Mouse (Mus musculus) embryonic fibroblast, embryonic 13.5 days (primary cell): ENCODE measurements around the gene Ccl6. TPM values are rescaled to one million over a fixed set of nuclear protein-coding genes. Genes with fewer than 3 reads are reported as not detected.

Source experiments
- H3K27ac ChIP-seq: 2 replicates; pipeline ENCODE4 v1.5.1; 2012; ENCODE audit warnings: low read length, control low read depth, inconsistent platforms; ENCODE audit not compliant: insufficient read depth
- H3K4me1 ChIP-seq: 2 replicates; pipeline ENCODE4 v1.6.1; 2011; ENCODE audit warnings: low read length; ENCODE audit not compliant: control insufficient read depth, insufficient read depth
- H3K4me3 ChIP-seq: 2 replicates; pipeline ENCODE4 v1.5.1; 2011; ENCODE audit warnings: mild to moderate bottlenecking, control low read depth, low read length; ENCODE audit not compliant: insufficient read depth
- CTCF ChIP-seq: IDR thresholded peaks from 2 replicates; pipeline ENCODE4 v1.5.1; 2011; ENCODE audit warnings: mild to moderate bottlenecking, control low read depth, low read length, moderate library complexity, borderline replicate concordance; ENCODE audit not compliant: insufficient read depth
- POLR2A ChIP-seq: IDR thresholded peaks from 2 replicates; pipeline ENCODE4 v1.6.1; 2011; ENCODE audit warnings: low read depth, mild to moderate bottlenecking, control low read depth, low read length, moderate library complexity
- polyA plus RNA-seq: library from polyadenylated mRNA; stranded (reverse); fragments of >200 nt; gene quantifications from 2 replicates; pipeline ENCODE4 v1.2.4, GENCODE M21; 2011; ENCODE audit warnings: low read depth; ENCODE audit not compliant: missing spikeins, insufficient read length

The Ccl6 gene
- polyA plus RNA-seq, 1 experiment: 0.91 TPM

DNA sequence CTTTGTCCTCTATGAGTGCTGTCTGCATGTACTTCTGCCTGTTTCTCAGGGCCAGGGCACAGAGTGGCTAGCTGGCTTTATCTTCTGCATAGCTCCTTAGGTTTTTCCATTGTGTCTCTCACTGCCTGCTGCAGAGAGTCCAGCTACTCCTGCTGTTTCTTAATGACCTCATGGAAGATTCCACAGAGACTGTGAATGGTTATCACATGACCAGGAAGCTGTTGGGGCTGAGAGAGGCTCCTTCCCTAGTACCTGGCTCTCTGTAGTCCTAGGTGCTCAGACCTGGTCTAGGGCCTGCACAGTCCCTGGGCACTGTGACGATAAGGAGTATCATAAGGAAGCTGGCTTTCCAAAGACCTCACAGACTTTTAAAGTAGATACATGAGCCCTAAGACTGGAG, 37.7 kb upstream of the Ccl6 start:
- Histone ChIP-seq H3K27ac (no peak overlapping the region), H3K4me1 (peaks cover 3% of the 10 kb centered on the region; the same call in 1 of the 2 replicates), H3K4me3 (no peak overlapping the region)
- TF ChIP-seq POLR2A (no peak), CTCF (no peak)

GRCm38 (mm10) chr11:83628808-83629207, 35.9 kb upstream of the Ccl6 start:
- Histone ChIP-seq H3K4me1 (peaks cover 3% of the 10 kb centered on the region; the same call in 1 of the 2 replicates), H3K27ac (no peak overlapping the region), H3K4me3 (no peak overlapping the region)
- TF ChIP-seq CTCF (no peak), POLR2A (no peak)

DNA sequence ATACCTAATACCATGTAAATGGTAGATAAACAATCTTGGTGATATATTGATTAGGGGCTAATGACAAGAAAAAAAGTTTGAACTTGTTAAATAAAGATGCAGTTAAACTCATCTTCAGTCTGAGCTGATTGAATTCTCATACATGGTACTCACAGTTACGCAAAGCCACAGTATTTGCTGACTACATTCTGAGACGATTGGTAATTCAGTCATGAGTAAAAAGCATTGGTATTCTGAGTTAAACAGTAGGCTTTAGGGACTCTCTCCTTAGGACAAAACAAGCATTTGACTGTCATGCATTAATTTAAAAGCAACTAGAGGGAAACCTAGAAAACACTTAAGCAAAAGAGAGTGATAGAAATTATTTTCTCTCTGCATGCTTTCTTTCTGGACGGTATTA, 30.7 kb upstream of the Ccl6 start:
- TF ChIP-seq POLR2A (no peak), CTCF (no peak)
- peak overlapping the region; percentile 61; the same call in 1 of the 2 replicates for H3K27ac ChIP-seq
- no peaks in the 10 kb centered on the region for H3K4me1 ChIP-seq
- no peak overlapping the region for H3K4me3 ChIP-seq

GRCm38 (mm10) chr11:83619037-83619436, 26.1 kb upstream of the Ccl6 start:
- H3K4me1 ChIP-seq: peaks cover 4% of the 10 kb centered on the region
- TF ChIP-seq CTCF (no peak), POLR2A (no peak)
- no peak overlapping the region for H3K4me3 ChIP-seq
- no peak overlapping the region for H3K27ac ChIP-seq

GRCm38 (mm10) chr11:83618238-83618637, 25.4 kb upstream of the Ccl6 start:
- no peak overlapping the region for H3K27ac ChIP-seq
- peaks cover 4% of the 10 kb centered on the region for H3K4me1 ChIP-seq
- TF ChIP-seq CTCF (no peak), POLR2A (no peak)
- no peak overlapping the region for H3K4me3 ChIP-seq

- no peak overlapping the region for H3K27ac ChIP-seq
- H3K4me3 ChIP-seq: no peak overlapping the region
- TF ChIP-seq POLR2A: no peak
- TF ChIP-seq CTCF: no peak
- H3K4me1 ChIP-seq: peaks cover 4% of the 10 kb centered on the region
Observed at GRCm38 (mm10) chr11:83616586-83616985, 23.7 kb upstream of the Ccl6 start.

DNA sequence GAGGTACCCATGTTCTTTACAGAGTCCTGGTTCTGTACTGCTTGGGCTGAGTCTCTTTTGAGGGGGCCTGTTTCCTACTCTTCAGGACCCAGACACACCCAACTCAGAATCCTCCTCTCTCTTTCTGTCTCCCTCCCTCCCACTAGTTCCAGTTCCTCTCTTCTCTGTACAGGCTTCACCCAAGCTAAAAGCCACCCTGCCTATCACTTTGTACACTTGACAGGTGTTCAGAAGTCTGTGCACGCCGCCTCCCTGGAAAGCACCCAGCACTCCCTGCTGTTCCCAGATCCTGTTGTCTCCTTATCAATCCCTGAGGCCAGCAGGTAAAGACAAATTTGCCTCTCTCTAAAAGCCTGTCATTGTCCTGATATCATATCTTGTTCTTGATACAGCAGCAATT, 18.0 kb upstream of the Ccl6 start:
- TF ChIP-seq CTCF (no peak), POLR2A (no peak)
- no peaks in the 10 kb centered on the region for H3K4me1 ChIP-seq
- H3K27ac ChIP-seq: no peak overlapping the region
- no peak overlapping the region for H3K4me3 ChIP-seq

DNA sequence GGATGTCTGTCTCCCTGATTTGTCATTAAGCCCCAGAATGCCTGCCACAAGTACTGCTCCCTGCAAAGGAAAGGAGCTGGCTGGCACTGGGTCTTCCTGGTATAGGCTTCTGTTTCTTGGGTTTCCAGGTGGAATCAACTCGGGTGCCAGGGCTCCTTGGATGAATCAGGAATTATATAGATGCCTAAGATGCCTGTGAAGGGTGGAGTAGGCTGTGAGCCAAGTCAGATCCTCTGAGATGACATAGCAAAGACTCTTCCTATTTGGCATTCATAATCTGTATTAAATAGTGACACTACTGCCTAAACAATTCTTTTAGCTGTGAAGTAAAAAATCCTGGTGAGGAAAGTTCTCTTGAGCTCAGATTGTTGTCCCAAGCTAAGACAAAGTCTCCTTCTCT, 13.5 kb upstream of the Ccl6 start:
- no peak overlapping the region for H3K27ac ChIP-seq
- no peak overlapping the region for H3K4me3 ChIP-seq
- no peaks in the 10 kb centered on the region for H3K4me1 ChIP-seq
- TF ChIP-seq POLR2A (no peak), CTCF (no peak)

GRCm38 (mm10) chr11:83605535-83605934, 12.6 kb upstream of the Ccl6 start:
- H3K4me3 ChIP-seq: no peak overlapping the region
- no peak overlapping the region for H3K27ac ChIP-seq
- TF ChIP-seq CTCF: no peak
- TF ChIP-seq POLR2A: no peak
- H3K4me1 ChIP-seq: no peaks in the 10 kb centered on the region

GRCm38 (mm10) chr11:83604698-83605097, 11.8 kb upstream of the Ccl6 start:
- Histone ChIP-seq H3K4me1 (no peaks in the 10 kb centered on the region), H3K27ac (no peak overlapping the region), H3K4me3 (no peak overlapping the region)
- TF ChIP-seq CTCF (no peak), POLR2A (no peak)

DNA sequence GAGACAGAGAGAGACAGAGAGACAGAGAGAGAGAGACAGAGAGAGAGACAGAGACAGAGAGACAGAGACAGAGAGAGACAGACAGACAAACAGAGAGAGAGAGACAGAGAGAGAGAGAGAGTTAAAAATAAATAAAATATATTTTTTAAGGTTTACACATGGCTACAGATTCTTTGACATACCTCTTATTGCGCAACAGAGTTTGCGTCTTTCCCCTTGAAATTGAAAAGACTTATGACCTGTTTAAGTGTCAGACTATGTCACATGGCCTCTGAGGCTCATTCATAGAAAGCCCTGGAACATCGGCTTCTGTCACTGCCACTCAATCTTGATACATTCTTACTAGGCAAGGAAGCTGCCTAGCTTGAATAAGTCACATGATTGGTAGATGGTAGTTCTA, 10.5 kb upstream of the Ccl6 start:
- no peak for TF ChIP-seq CTCF
- no peak for TF ChIP-seq POLR2A
- Histone ChIP-seq H3K4me1 (no peaks in the 10 kb centered on the region), H3K27ac (no peak overlapping the region), H3K4me3 (no peak overlapping the region)

GRCm38 (mm10) chr11:83600576-83600975, 7.7 kb upstream of the Ccl6 start:
- TF ChIP-seq CTCF: no peak
- TF ChIP-seq POLR2A: no peak
- Histone ChIP-seq H3K4me3 (no peak overlapping the region), H3K27ac (no peak overlapping the region)

More at GRCm38 (mm10) chr11:83600576-83600975, 7.7 kb upstream of the Ccl6 start:
- H3K4me1 ChIP-seq: no peaks in the 10 kb centered on the region
